Mouse (Mus musculus): Measurements from ENCODE around the gene Irf7.

Irf7 gene

GRCm38 (mm10) chr7:141219558-141220099 is 46.7 kb downstream of the Irf7 start:
- no peak for DNase-seq (ENCODE audit: low spot score in 2 of 2)

DNA sequence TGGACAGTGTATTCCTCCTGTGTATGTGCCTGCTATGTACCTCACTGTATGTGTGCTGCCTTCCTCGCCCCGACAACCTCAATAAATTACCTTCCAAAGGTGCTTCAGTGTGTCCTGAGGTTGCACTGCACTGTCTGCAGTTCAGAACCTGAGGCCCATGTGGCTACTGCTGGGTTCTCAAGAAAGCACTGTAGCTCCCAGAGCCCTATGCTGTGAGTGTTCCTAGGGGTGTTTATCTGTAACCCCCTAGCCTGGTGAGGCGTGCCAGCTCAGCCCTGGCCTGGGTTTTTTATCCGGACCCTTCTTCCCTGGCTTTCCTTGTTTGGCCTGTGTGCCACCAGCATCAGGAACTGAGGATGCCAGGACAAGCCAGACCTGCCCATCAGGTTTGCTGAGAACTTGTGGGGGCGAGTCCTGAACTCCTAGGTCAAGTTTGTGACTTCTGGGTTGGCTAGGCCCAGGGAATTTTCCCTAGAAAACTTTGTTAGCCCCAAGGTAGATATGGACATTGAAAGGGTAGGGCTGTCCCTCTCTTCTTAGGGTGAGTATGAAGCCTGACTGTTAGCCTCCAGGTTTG is 47.6 kb downstream of the Irf7 start:
- no peak for DNase-seq (ENCODE audit: low spot score in 2 of 2)

DNA sequence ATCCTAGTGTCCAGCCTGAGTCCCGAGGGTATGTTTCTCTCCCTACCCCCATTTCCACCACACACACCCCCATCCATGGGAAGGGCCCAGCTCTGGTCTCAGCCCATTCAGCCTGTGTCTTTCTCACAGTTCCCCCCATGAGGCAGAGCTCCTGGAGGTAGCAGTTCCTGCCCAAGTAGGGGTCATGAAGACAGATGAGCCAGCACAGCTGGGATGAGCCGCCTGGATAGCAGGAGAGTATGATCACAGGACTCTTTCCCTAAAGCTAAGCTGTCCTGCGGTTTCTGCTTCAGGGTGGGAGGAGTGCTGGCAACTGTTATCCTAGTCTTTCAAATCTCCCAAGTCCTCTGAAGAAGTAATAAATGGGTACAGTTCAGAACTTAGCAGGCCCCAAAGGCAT is 48.1 kb downstream of the Irf7 start:
- no peak for DNase-seq (ENCODE audit: low spot score in 2 of 2)

- no peak for DNase-seq (ENCODE audit: low spot score in 2 of 2)
Observed at GRCm38 (mm10) chr7:141217343-141218013, 48.8 kb downstream of the Irf7 start.

GRCm38 (mm10) chr7:141216894-141217293 is 49.4 kb downstream of the Irf7 start:
- DNase-seq (ENCODE audit: low spot score in 2 of 2), result no peak

GRCm38 (mm10) chr7:141215880-141216733 is 50.2 kb downstream of the Irf7 start:
- no peak for DNase-seq (ENCODE audit: low spot score in 2 of 2)

DNA sequence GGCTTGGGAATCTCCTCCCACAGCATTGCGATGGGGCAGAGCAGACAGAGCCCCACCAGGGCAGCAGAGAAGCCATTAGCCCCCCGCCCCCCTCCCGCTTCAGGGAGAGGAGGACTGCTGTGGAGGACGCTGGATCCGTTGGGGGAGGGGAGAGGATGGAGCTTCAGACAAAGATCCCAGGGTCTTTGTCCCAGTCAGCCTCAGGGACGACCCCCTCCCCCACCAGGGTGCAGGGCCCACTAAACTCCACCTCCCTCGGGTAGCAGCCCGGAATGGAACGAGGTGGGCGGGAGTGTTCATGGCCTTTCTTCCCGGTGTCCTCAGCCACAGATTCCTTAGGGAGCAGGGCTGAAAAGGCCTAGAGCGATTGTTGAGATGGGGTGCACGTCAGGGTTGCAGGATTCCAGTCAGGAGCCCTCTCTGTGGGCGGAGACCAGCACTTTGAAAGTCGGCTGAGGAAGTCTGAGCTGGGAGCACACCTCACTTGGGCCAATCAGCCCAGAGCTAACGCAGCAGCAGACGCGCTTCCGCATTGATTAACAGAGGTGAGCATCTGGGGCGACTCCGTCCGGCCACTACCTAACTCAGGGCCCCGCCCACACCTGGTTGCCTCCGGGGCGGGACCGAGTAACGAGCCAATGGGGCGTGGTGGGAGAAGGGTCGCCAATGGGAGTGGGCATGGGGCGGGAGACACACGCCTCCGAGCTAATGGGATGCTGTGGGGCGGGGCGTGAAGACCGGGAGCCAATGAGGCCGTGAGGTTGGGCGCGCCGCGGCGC is 51.0 kb downstream of the Irf7 start, which contains the start of gene Rassf7:
Rassf7 (plus strand) TSS at position 760 of the 779 bp plus-strand sequence.
- peak; percentile 68 to 86 for DNase-seq (ENCODE audit: low spot score in 2 of 2)

DNA sequence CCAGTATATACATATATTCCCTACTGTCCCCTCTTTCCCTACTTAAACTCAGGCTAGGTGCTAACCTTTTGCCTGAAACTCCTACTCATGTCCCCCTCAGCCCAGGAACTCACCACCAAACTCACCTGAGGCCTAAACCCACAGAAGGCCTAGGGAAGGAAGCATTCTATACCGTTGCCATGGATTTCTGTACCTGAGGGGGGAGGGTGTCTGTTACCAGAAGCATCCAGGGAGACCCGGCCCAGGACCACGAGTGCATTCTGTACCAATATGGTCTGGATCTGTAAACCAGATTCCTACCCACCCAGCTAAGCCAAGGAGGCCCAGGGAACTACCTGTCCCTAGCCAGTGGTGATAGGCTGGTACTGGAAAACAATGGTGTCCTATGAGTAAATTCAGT is 52.0 kb downstream of the Irf7 start:
- no peak for DNase-seq (ENCODE audit: low spot score in 2 of 2)

DNA sequence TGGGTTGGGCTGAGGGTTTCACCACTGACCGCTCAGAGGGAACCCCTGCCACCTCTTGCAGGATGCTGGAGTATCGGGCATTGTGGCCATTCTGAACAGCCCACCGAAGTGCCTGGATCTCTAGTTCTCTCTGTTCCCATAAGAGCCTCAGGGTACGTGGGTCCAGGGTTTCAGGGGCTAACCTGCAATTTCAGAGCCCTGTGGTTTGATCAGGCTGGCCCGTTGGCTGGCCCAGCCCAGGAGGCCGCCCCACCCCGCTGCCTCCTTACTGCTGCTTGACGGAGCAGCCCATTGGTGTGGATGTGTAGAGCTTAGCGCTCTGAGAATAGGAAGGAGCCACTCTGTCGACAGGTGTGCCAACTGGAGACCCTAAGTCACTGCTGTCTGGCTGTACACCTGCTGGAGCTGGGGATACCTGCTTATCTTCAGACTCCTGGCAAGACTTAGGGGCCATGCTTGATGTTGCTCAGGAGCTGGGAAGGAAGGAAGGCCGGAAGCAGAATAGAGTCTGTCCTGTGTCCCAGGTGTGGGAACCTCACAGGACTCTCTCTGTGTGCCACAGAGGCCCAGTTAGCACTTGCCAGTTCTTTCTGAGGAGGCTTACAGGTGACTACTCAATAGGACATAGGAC is 52.6 kb downstream of the Irf7 start, which contains the start of gene Lmntd2:
Lmntd2 (minus strand) TSS at position 476 of the 631 bp plus-strand sequence.
- DNase-seq (ENCODE audit: low spot score in 2 of 2), result no peak

DNA sequence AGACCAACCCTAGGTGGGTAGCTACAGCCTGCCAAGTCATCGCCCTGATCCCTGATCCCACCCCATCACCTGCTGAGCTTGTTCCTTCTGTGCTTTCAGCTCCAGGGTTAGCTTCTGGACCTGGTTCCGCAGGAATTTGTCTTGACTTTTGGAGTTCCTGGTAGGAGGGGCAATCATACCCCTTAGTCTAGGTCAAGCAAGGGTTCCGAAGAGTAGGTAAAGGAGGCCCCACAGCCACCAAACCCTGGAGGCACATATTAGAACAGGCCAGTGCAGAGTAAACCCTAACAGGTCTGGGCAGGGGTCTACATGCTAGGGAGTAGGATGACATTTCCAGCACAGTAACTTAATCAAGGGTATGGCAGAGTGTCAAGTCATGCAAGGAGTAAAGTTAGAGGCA is 53.1 kb downstream of the Irf7 start:
- no peak for DNase-seq (ENCODE audit: low spot score in 2 of 2)

All from cerebellum, postnatal 4 days (tissue).